7 mouse cellular contexts compared by ENCODE assay signal in the genomic region with DNA sequence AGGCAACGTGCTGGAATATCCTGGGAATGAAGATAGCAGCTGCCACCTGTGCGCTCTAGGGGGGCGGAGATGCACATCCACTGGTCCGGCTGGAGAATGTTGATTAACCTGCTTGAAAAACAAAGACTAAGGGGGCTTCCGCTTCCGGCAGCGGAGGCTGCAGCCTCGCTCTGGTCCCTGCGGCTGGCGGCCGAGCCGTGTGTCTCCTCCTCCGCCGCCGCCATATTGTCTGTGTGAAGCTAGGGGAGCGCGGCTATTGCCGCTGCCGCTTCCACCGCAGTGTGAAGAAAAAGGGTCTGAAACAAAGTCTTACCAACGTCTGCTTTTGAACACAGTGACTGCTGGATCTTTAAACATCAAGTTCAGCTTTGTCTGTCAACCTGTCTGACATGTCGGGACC. TPM values are rescaled to one million over a fixed set of nuclear protein-coding genes. Genes with fewer than 3 reads are reported as not detected.
A peak's percentile ranks its signal among the peaks of the same experiment; 100 is the strongest.
DNase-seq lines count a peak whose midpoint lies in the region; ATAC-seq lines count a peak whose summit lies in the region.
"Not testable (repeated sequence)": the region's sequence is repeated elsewhere in the genome, so short reads cannot be mapped to it uniquely, and the experiment has no call there.

A gene (plus strand): TSS at position 171 of the 400 bp plus-strand sequence.

- H3K27me3 ChIP-seq in forebrain, embryonic 14.5 days (replicated peaks; ENCODE audit: control insufficient read depth, insufficient read depth, low read length); hindbrain, embryonic 15.5 days; liver, embryonic 13.5 days; midbrain, embryonic 13.5 days: not testable (repeated sequence)

- not testable (repeated sequence) for H3K9me3 ChIP-seq in forebrain, embryonic 14.5 days (replicated peaks; ENCODE audit: control insufficient read depth, low read length); hindbrain, embryonic 15.5 days; liver, embryonic 13.5 days (replicated peaks); midbrain, embryonic 13.5 days

- H3K4me3 ChIP-seq in forebrain, embryonic 14.5 days (ENCODE audit: low read depth, low read length); hindbrain, embryonic 15.5 days; liver, embryonic 13.5 days (replicated peaks); midbrain, embryonic 13.5 days (replicated peaks): not testable (repeated sequence)

- not testable (repeated sequence) for H3K4me1 ChIP-seq in forebrain, embryonic 14.5 days (ENCODE audit: control insufficient read depth, insufficient read depth, low read length); hindbrain, embryonic 15.5 days (replicated peaks); liver, embryonic 13.5 days (replicated peaks); midbrain, embryonic 13.5 days (replicated peaks)

- H3K27ac ChIP-seq in forebrain, embryonic 14.5 days (ENCODE audit: low read depth, low read length); hindbrain, embryonic 15.5 days (replicated peaks); liver, embryonic 13.5 days; midbrain, embryonic 13.5 days: not testable (repeated sequence)

- H3K9ac ChIP-seq in forebrain, embryonic 14.5 days (ENCODE audit: low read length); hindbrain, embryonic 15.5 days; liver, embryonic 13.5 days; midbrain, embryonic 13.5 days (replicated peaks): not testable (repeated sequence)

- peak; percentile 79; the same call in 1 of the 2 replicates for ATAC-seq in forebrain, embryonic 14.5 days
- ATAC-seq in granulocyte monocyte progenitor cell, adult 5-6 weeks (replicated peaks; ENCODE audit: poor library complexity, severe bottlenecking), result peak; percentile 100
- ATAC-seq in hindbrain, embryonic 15.5 days (ENCODE audit: low FRiP score, low read depth), result 0 out of 2 replicates have a peak, but pooled peaks have one; percentile 73
- ATAC-seq in liver, embryonic 13.5 days (ENCODE audit: low read depth), result peak; percentile 77
- 0 out of 2 replicates have a peak, but pooled peaks have one; percentile 72 for ATAC-seq in midbrain, embryonic 13.5 days

- not testable (repeated sequence) for H3K4me2 ChIP-seq in forebrain, embryonic 14.5 days (ENCODE audit: low read length); hindbrain, embryonic 15.5 days; liver, embryonic 13.5 days; midbrain, embryonic 13.5 days (replicated peaks)

- not testable (repeated sequence) for H3K36me3 ChIP-seq in forebrain, embryonic 14.5 days (ENCODE audit: control insufficient read depth, insufficient read depth, low read length); hindbrain, embryonic 15.5 days; liver, embryonic 13.5 days; midbrain, embryonic 13.5 days

- 92% methylated on average over 20 of the region's 22 CpGs for WGBS in forebrain, embryonic 14.5 days
- 94% methylated on average over 21 of the region's 22 CpGs for WGBS in hindbrain, embryonic 15.5 days
- WGBS in liver, embryonic 13.5 days (ENCODE audit: insufficient replicate concordance), result 85% methylated on average over 22 of the region's 22 CpGs
- WGBS in midbrain, embryonic 13.5 days, result 95% methylated on average over 22 of the region's 22 CpGs

- not testable (repeated sequence) for DNase-seq in adrenal gland, postnatal 25 days; forebrain, embryonic 14.5 days (ENCODE audit: low spot score); layer of hippocampus, postnatal 25 days (ENCODE audit: extremely low spot score in 1 of 2, low spot score in 1 of 2); liver, embryonic 13.5 days

RNA-seq across cellular contexts. Expression of the gene that starts here (rescaled TPM):
- total RNA-seq in adrenal gland, postnatal 25 days (2021), result 36.1 and 38.0 TPM in 2 replicates
- polyA plus RNA-seq in forebrain, embryonic 14.5 days (2014; fragmentation: Nextera tagmentation; extraction: Ambion mirVana), result 0.67 and 1.0 TPM in 2 replicates
- total RNA-seq in granulocyte monocyte progenitor cell, adult 5-6 weeks (2014; fragmentation: Nextera tagmentation), result 1.8 and 5.8 TPM in 2 replicates
- 11.7 and 14.4 TPM in 2 replicates for total RNA-seq in granulocyte monocyte progenitor cell, adult 5-6 weeks (2017)
- polyA plus RNA-seq in hindbrain, embryonic 15.5 days (2015; fragmentation: Nextera tagmentation; extraction: Ambion mirVana), result 0.44 and 0.84 TPM in 2 replicates
- total RNA-seq in layer of hippocampus, postnatal 25 days (2021), result 10 to 100 TPM; 45.3 to 48.8 TPM
- polyA plus RNA-seq in liver, embryonic 13.5 days (2015; fragmentation: Nextera tagmentation; extraction: Ambion mirVana), result 0.30 and 0.51 TPM in 2 replicates
- polyA plus RNA-seq in midbrain, embryonic 13.5 days (2015; fragmentation: Nextera tagmentation; extraction: Ambion mirVana), result 0.66 and 1.1 TPM in 2 replicates

Comparison
In these comparisons a context has a peak if more than half of its experiments do, and no peak if none do; other contexts are left out.
1. Peak in ATAC-seq in hindbrain, embryonic 15.5 days; RNA of the gene not detected or under 1 TPM.
2. Peak in ATAC-seq in liver, embryonic 13.5 days; RNA of the gene not detected or under 1 TPM.